Mouse (Mus musculus): ENCODE data around the gene Fstl1.

The Fstl1 gene

GRCm38 (mm10) chr16:37787558-37788194, 11.0 kb downstream of the Fstl1 start:
- DNase-seq (ENCODE audit: extremely low spot score, low read depth, low spot score): no peak

GRCm38 (mm10) chr16:37788367-37789014, 11.8 kb downstream of the Fstl1 start:
- DNase-seq (ENCODE audit: extremely low spot score, low read depth, low spot score): no peak

GRCm38 (mm10) chr16:37789015-37789381, 12.3 kb downstream of the Fstl1 start:
- DNase-seq (ENCODE audit: extremely low spot score, low read depth, low spot score): no peak

GRCm38 (mm10) chr16:37789394-37789920, 12.8 kb downstream of the Fstl1 start:
- no peak for DNase-seq (ENCODE audit: extremely low spot score, low read depth, low spot score)

GRCm38 (mm10) chr16:37790008-37790780, 13.5 kb downstream of the Fstl1 start:
- no peak for DNase-seq (ENCODE audit: extremely low spot score, low read depth, low spot score)

DNA sequence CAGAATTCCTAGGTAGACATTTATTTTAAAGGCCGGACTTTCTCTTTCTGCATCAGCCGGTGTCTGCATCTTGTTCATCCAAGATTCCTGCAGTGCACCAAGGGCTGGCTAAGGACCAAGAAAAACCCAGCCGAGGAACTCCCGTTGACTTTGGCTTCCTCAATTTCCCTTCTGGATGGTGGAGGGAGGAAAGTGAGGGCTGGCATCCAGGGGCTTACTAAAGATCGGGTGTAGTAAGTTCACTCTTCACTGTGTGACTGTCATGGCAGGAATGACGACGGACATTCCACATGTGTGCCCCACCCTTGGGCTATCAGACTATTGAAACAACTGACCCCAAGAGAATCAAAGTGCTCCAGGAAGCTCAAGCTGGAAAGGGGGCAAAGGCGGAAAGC, 14.1 kb downstream of the Fstl1 start:
- no peak for DNase-seq (ENCODE audit: extremely low spot score, low read depth, low spot score)

GRCm38 (mm10) chr16:37795651-37796150, 19.0 kb downstream of the Fstl1 start:
- no peak for DNase-seq (ENCODE audit: extremely low spot score, low read depth, low spot score)

- no peak for DNase-seq (ENCODE audit: extremely low spot score, low read depth, low spot score)
These were observed 19.6 kb downstream of the Fstl1 start for GRCm38 (mm10) chr16:37796270-37796669.

- no peak for DNase-seq (ENCODE audit: extremely low spot score, low read depth, low spot score)
These were observed 24.4 kb downstream of the Fstl1 start for GRCm38 (mm10) chr16:37801097-37801496.

- DNase-seq (ENCODE audit: extremely low spot score, low read depth, low spot score): no peak
These were observed 26.1 kb downstream of the Fstl1 start for GRCm38 (mm10) chr16:37802686-37803295.

DNA sequence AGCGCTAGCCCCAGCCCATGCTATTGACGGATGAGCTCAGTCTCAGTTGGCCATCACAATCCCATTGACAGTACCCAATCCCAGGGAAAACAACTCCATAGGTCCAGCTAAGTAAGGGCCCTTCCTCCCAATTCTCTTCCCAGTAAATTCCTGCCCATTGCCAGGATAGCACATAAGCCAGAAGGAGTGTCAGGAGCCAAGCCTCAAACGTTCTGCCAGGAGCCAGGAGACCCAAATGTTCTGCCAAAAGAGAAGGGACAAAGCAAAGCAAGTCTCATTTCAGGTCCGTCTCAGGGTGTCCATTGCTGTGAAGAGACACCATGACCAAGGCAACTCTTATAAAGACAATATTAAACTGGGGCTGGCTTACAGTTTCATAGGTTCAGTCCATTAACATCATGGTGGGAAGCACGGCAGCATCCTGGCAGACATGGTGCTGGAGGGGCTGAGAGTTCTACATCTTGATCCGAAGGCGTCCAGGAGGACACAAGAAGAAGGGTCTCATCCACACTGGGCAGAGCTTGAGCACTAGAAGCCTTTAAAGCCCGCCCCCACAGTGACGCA, 26.8 kb downstream of the Fstl1 start:
- DNase-seq (ENCODE audit: extremely low spot score, low read depth, low spot score): no peak

GRCm38 (mm10) chr16:37805746-37806495, 29.2 kb downstream of the Fstl1 start:
- no peak for DNase-seq (ENCODE audit: extremely low spot score, low read depth, low spot score)

DNA sequence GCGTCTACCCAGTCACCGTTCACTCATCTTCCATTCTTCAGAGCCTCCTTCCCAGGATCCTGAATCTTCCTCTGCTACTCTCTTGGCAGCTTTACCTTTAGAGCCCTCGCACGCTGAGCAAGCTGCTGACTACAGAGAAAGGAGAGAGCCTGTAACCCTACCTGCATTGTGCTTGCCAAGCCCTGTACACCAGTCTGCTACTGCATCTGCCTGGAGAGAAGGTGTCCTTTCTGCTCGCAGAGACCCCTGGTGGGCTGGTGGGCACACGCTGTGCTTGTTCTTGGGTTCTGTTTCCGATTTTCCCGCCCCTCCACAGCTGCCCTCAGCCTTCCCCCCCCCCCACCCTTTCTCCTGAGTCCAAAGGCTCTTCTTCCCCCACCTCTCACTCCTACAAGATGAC, 30.6 kb downstream of the Fstl1 start:
- DNase-seq (ENCODE audit: extremely low spot score, low read depth, low spot score): no peak

- no peak for DNase-seq (ENCODE audit: extremely low spot score, low read depth, low spot score)
These were observed 32.4 kb downstream of the Fstl1 start for GRCm38 (mm10) chr16:37808866-37809622.

DNA sequence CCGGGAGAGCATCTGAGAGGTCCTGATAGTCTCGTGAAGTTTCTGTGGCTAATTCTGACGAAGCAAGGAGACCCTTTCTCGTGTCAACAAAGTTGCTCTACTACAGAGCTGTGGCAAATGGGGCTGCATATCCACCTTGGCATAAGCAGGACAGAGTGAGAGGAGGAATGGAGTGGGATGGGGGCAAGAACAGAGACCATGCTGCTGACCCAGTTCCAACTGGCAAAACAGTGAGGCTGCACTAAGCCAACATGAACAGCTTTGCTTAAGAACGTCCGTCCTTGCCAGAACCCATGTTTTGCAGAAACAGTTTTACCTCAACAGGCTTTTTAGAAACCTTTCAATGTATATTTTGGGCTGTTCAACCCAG, 32.9 kb downstream of the Fstl1 start:
- DNase-seq (ENCODE audit: extremely low spot score, low read depth, low spot score): no peak

GRCm38 (mm10) chr16:37811874-37812273, 35.2 kb downstream of the Fstl1 start:
- DNase-seq (ENCODE audit: extremely low spot score, low read depth, low spot score): no peak

DNA sequence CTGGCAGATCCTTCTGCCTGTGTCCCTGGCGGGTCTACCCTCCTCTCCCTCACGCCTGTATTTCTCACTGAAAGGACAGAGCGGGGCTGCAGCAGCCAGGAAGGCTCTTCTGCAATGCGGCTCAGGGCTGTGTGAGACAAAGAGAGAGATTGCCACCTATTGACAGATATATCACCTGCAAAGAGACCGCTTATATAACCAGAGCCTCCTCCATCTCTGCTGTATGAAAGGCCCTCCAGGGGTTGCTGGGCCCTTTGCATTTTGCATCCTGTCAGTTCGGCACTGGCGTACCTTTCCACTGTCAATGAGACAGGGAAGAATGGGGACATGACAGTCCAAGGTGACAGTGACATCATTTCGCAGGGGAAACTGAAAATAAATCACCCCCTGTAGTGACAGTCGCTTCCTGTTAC, 35.8 kb downstream of the Fstl1 start:
- DNase-seq (ENCODE audit: extremely low spot score, low read depth, low spot score): no peak

GRCm38 (mm10) chr16:37813691-37814382, 37.2 kb downstream of the Fstl1 start:
- DNase-seq (ENCODE audit: extremely low spot score, low read depth, low spot score): no peak

- DNase-seq (ENCODE audit: extremely low spot score, low read depth, low spot score): no peak
These were observed 37.8 kb downstream of the Fstl1 start for GRCm38 (mm10) chr16:37814383-37814971.

Data from hindlimb bud, embryonic 11.5 days (tissue).